Mouse (Mus musculus): ENCODE results near the gene Gm45233.

DNA sequence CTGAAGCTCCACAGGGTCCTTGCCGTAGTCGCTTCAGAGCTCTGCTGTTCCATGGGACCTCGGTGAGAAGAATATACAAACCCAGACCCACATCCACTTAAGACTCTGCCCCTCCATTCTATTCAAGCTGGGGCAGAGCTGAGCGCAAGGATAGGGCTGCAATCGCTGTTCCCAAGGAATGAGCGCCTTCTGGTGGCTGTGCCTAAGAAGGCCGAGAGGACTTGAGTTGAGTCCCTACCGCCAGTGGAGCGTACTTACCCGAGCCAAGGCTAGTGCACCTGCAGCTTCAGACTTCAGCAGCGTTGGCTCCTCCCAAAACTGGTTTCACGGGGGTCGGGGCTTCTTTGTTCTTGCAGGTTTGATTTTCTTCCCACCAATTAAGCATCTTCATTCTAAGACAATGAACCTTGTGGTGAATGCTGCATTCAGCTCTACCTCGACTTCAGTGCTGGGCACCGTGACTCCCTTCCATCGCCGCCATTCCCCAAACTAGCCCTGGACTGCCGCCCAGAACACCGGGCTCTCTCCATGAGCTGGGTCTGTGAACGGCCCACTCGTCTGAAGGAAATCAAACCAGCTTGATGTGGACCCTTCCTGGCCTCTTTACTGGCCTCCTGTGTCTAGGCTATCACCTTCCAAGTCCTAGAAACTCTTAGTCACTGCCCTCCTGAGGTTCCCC, 51.6 kb downstream of the Gm45233 start:
- TF ChIP-seq CTCF (IDR thresholded peaks at IDR 0.05; ENCODE audit: borderline replicate concordance, control insufficient read depth, extremely low read depth, insufficient read depth, low read length, poor library complexity) (no peak), POLR2A (IDR thresholded peaks at IDR 0.05; ENCODE audit: control insufficient read depth, extremely low read depth, insufficient read depth, low read length, poor library complexity) (no peak)
